Mouse (Mus musculus) testis, adult 2 months (tissue): ENCODE measurements at regions not wholly inside any gene's neighbourhood (a gene's known extent, or its start where the extent isn't known, plus 50 kb on each side); places are given as distances from the start of the nearest gene placed in this dataset.

Experiments
- CTCF ChIP-seq: fragments of 200-500 bp; IDR thresholded peaks from 2 replicates; pipeline ENCODE4 v1.5.1; 2012; ENCODE audit warnings: low read depth, mild to moderate bottlenecking, inconsistent platforms, low read length, moderate library complexity; ENCODE audit not compliant: control insufficient read depth, insufficient read depth, insufficient replicate concordance
- POLR2A ChIP-seq: fragments of 200-500 bp; IDR thresholded peaks from 2 replicates; pipeline ENCODE4 v1.6.1; 2012; ENCODE audit warnings: low read depth, mild to moderate bottlenecking, inconsistent platforms, low read length, moderate library complexity; ENCODE audit not compliant: control insufficient read depth

DNA sequence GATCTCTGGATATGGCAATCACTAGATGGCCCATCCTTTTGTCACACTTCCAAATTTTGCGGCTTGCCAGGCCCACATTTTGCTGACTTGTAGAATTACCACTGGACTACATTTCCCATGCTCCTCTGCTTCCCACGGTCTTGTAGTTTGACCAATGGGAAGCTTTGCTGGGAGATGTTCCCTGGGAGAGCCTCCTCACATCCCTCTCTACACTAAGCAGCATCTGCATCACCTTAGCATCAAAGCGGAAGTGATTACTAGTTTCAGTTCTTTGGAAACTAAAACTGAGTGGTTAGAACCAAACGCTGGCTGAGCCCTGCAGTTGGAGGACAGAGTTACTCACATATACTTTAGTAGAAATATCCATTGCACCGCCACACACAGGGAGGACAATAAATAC lies 181.9 kb upstream of the Foxq1 start:
- no peak for TF ChIP-seq POLR2A
- no peak for TF ChIP-seq CTCF
